Mouse (Mus musculus): Measurements from ENCODE around the gene B4galnt2.
A peak's percentile ranks its signal among the peaks of the same experiment; 100 is the strongest.

B4galnt2 gene

DNA sequence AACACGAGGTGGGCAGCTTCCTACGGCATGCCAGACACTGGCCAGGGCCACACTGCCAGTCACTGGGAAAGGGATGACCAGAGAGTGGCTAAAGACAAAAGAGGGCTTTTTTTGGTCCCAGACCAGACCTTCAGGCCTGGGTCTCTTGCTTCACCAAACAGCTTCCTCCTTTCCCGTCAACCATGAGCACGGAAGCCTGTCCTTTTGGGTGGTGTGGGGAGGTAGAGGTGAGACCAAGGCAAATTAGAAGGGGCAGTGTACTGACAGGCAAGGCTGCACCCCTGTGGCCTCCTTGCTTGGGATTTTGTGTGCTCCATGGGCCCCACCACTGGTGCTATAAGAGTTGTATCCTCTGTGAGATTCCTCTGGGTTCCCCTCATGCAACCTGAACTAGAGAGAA lies 76.1 kb downstream of the B4galnt2 start:
- DNase-seq, result no peak

DNA sequence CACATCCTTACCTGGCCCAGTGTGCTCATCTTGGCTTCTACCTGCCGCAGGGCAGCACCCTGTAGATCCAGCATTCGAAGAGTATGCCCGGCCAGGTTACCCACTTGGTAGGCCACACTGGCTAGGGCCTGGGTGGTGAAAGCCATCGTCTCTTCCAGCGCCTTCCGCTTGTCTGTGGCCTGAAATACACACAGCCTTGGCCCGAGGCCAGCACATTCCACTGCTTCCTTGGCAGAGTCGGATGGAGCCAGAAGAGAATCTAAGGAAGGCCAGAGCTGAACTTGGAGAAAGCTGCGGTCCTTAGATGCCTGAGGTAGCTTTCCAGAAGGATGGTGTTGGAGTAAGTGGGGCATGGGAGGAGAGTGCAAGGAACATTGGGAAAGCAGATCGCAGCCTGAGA lies 77.6 kb downstream of the B4galnt2 start, which contains the start of gene Gngt2:
Gene Gngt2, plus strand, starts transcription at position 158 of the 400 bp plus-strand sequence.
- peak; percentile 94 for DNase-seq

DNA sequence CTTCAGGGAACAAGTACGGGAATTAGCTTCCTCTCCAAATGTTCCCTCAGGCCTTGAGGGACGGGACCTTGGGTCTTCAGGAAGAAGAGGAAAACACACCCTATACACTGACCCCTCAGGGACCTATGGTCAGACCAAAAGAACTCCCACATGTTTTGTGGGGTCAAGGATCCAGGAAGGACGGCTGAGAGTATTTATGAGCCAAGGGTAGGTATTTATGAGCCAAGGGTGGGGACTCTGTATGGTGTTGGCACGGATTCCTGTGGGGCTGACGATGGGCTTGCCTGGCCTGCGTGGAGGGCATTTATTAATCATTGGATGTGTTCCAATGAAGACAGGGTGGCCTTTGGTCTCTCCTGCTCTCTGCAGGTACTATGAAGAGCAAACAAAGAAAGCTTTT lies 78.3 kb downstream of the B4galnt2 start:
- DNase-seq, result peak; percentile 31

DNA sequence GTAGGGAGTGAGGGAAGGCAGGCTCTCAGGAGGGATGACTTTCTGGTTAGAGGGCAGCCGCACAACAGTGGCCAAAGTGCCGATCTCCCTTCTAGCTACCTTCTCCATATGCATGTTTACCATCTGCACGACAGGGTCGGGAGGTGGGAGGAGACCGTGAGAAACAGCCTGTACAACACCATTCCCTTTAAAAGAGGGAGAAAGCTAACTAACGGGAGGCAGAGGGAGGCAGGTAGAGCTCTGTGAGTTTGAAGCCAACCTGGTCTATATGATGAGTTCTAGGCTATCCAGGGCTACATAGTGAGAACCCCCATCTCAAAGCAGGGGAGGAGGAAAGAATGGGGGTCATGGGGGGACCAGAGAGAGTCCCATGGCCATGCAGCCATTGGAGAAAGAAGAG lies 78.9 kb downstream of the B4galnt2 start:
- no peak for DNase-seq

DNA sequence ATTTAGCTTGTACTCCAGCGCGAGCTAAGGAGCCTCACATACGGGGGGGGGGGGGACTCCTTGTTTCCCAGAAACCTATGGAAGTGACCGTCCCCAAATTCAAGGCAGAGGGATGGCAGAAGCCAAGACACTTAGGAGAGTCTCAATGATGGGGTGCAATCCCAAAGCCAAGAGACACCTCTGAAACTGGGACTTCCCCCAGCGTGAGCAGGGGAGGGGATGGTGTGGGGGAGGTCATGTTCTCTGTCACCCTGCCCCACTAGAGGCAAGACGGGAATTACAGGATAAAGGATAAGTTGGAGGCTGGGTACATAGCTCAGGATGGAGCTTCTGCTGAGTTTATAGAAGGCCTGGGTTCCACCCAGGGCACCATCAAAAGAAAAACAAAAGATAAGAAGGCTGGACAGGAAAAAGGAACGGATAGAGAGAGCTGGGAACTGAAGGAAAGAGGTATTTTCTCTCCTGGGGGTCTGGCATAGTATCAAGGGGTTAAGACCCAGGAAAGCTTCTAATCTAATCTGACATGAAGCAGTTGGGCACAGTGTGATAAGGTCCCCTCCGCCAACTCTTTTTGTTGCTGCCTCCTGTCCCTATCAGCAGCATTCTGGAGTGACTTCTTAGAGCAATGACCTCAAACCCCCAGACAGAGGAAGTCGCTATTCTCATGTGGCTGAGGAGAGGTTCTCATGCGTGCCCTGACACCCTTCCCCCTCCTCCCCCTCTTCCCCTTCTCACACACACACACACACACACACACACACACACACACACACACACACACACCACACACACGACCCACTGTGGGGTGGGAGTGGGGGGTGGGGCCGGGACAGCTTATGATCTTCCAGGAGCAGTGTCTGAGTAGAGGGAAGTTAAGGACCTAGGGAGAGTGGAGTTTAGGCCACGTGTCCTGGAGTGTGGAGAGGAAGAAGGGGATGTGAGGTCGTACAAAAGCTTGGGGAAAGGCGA lies 79.7 kb downstream of the B4galnt2 start:
- DNase-seq, result peak; percentile 50

DNA sequence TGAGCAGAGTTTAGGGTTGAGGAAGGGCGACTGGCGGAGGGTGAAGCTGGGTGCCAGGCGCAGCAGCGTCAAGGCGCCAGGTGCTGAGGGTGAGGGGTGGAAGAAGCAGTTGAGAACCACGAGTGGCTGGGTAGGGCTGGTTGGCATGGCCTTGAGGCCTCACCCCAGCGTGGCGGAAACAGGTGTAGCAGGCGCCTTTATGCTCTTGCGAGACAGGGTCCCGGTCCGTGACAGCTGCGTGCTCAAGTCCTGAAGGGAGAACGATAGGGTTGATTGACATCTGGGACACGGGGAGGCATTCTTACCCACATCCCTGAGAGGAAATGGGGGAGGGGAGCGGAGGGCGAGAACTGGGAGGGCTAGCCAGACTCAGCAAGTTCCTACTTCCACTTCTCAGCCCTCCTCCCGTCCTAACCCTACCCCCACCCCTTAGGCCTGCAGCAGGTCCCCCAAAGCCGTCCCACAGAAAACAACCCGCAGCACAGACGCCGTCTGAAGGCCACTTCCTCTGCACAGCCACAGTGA lies 80.5 kb downstream of the B4galnt2 start:
- peak; percentile 79 for DNase-seq

DNA sequence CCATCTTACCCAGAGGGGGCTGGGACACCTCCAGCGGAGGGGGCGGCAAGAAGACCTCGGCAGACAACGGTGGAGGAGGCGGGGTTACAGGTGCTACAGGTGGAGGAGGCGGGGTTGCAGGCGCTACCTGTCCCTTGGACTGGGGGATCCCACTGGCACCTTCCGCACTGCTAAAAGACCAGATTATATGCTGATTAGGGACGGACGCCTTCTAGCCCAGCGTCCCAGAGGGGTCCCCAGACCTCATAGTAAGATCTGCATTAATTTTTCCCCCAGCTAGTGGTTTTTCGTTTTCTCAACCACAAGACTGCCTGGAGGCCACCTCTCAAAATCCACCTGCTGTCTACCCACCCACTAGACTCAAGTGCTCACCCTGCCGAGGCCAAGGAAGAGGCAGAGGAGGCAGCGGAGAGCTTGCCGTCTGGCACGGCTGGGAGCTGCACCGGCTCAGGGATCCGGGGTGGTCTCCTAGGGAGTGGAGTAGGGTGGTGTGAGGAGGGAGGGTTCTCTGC lies 81.0 kb downstream of the B4galnt2 start:
- no peak for DNase-seq

DNA sequence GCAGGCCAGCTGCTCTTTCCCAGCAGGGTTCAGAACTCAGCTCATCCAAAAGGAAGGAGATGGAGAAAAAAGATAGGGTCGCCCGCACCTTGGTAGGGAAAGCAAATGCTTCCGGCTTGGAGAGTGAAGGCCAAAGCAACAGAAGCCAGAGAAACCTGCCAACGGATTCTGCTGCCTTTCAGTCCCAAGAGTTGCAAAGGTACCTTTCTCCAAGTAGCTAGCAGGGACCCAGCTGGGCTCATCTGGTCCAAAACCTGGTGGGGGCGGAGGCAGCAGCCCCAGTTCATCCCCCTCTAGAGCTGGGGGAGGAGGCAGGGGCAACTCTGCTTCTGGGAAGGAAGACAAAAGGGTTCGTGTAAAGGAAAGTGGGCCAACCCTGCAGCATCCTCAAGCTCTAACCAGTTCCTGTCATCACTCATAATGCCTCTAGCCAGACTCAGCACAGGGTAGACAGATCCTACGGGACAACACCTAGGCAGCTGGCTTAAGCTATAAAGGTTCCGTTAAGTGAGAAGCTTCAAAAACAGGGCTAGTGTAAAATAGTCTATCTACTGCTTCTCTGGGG lies 81.6 kb downstream of the B4galnt2 start:
- DNase-seq, result no peak

DNA sequence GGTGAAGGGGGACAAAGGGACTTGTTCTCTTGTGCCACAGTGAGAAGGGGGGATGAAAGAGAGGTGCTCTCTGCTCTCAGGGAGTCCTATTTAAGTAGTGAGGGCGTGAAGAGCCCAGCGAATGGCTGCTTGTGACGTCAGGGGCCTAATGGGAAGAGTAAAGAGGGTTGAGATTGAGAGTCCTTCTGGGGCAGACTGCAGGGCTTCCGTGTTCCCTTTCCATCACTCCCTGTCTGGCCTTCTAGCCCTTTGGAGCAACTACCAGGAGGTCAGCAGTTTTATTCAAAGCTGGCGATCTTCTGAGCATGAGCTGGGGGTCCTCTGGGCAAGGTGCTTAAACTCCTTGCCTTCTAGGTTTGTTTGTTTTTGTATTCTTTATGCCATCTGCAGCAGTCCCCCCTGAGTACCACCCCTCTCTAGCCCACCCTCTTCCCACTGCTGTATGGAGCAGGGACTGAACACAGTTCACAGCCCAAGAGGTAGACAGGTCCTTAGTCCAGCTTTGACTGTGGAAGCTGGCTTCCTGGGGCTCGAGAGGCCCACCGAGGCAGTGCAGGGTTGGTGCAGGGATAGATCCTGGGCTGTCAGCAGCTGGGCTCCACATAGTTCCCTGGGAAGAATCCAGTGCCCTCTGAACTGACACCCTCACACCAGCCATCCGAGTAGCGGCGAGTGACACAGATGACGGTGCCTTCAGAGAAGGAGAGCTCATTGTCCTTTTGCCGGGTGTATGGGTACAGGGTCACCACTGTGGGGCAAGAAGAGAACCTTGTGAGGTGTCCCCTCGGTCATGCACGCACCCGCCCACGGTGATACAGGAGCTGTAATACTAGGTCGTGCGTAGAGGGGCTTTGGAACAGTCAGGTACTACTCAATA lies 82.3 kb downstream of the B4galnt2 start:
- DNase-seq, result no peak

DNA sequence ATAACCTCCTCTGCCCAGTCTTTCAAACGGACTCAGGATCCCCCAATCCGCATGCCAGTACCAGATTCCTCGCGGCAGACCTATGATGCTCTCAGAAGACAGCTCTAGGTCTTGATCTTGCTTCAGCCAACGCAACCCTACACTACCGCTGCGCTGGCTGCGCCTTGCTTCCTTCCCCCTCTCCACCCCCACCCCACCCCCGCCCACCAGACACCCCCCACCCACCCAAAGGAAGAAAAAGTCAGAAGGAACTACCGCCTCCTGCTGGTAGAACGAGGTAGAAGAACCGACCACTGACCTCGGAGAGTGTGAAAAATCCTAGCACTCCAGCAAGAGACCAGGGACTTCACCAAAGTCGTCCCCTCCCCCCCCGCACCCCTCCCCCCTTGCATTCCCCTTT lies 83.0 kb downstream of the B4galnt2 start:
- no peak for DNase-seq

DNA sequence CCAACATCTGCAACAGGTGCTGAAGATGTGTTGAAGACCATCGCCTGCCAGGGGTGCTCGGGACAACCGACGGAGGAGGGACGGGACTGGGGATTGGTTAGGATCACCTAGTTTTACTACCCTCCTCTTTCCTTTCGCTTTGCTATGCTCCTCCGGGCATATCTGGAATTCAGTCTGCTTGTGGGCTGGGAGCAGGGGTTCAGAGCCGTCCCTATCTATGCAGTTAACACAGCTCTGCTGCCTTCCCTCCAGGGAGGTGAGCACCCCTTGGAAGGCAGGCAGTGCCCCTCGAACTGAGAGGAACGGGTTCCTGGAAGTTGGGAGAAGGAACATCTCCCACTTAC lies 83.4 kb downstream of the B4galnt2 start:
- DNase-seq, result no peak

DNA sequence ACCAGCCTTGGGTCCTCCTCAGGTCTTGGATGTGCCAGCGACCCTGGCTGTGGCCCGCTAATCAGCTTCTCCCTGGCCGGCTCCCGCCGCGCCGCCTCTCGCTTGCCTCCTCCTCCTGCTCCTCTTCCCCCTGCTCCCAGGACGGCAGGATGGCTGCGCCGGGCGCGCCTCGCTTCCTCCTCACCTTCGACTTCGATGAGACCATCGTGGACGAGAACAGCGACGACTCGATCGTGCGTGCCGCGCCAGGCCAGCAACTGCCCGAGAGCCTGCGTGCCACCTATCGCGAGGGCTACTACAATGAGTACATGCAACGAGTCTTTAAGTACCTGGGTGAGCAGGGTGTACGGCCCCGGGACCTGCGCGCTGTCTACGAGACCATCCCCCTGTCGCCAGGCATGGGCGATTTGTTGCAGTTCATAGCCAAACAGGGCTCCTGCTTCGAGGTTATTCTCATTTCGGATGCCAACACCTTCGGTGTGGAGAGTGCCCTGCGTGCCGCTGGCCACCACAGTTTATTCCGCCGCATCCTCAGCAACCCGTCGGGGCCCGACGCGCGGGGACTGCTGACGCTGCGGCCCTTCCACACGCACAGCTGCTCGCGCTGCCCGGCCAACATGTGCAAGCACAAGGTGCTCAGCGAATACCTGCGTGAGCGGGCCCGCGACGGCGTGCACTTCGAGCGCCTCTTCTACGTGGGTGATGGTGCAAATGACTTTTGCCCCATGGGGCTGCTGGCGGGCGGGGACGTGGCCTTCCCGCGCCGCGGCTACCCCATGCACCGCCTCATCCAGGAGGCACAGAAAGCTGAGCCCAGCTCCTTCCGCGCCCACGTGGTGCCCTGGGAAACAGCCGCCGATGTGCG lies 84.0 kb downstream of the B4galnt2 start:
- DNase-seq, result no peak

DNA sequence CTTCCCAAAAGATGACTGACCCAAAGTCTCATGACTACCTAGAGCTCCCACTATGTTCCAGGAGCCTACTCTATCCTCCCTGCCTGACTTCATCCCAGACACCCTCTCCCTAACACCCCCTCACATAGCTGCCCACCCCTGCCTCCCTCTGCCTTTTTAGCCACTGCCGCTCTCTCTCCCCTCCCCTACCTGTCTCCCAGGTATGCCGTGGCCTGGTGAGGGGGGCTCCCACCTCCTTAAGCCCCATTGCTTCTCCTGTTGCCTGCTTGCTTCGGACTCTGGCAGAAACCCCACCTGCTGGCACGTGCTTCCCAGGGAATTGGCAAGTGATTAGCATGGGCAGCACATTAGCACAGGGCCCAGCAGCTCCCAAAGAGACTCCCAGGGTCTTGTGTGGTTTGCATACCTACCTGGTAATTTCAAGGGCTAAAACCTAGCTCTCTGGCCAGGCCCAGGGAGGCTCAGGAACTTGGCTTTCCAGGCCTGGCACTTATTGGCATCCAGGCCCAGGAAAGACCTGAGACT lies 85.1 kb downstream of the B4galnt2 start:
- no peak for DNase-seq

DNA sequence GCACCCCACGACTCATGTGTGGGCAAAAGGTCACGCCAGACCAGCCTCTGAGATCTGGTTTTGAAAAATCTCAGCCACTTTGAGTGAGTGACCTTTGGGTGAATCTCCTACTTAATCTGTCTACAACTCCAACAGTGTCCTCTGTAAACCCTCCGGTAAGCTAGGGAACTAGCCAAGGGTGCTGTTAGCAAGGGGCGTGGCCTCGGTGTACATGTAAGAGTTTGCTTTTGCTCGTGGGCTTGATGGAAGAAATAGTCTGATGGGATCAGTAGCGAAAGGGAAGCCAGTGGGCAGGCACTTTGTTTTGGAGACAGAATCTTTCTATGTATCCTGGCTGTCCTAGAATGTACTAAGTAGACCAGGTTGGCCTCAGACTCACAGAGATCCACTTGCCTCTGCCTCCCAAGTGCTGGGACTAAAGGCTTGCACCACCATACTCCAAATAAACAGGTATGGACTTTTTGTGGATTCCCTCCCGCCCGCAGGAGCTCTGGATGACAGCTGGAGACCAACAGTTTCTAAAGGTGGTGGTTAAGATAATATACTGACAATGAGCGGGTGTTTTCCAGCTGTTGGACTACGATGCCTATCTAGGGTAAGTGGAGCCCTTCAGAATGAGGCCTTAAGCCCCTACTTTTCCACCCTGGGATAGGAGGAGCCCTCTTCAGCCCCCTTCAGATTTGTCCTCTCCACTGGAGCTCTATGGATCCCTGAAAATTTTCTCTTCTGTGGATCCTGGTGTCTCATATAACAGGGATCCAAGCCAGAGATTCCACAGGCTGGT lies 86.3 kb downstream of the B4galnt2 start:
- DNase-seq, result no peak

DNA sequence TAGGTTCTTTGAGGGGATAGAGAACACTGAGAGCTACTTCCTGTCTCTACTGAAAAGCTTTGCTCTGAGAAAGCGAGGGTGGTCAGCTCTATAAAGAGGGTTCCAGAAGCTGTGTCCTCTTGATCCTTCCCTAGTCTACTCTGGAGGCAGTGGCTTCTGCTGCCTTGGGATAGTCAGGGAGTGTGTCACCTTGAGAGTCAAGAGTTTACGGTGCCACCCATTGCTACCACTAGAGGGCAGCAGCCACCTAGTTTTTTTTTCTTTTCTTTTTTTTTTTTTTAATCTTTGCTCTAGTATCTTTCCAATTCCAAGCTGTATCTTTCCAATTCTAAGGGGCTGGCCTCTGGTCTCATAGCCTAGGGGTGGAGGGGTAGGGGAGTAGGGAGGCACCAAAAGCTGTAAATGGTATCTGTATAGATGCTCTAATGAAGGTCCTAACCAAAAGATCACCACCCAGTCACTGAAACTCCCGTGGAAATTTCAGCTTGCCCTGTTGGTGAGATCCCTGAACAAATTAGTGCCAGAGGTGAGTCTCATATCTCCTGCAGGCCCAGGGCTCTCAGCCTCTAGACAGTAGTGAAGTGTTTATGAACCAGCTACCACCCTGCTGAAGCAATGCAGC lies 87.1 kb downstream of the B4galnt2 start:
- peak; percentile 87 for DNase-seq

DNA sequence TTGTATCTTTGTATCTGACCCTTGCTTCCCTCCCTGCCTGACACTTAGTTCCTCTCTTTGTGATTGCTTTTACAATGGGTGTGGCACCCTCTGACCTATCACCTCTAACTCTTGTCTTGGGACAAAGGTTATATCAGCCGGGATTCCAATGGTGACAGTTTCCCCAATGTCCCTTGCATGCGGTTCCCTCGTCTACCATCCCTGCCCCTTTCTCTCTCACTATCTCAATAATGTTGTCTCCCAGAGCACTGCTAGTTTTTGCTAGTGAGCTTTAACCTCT lies 87.6 kb downstream of the B4galnt2 start:
- DNase-seq, result no peak

DNA sequence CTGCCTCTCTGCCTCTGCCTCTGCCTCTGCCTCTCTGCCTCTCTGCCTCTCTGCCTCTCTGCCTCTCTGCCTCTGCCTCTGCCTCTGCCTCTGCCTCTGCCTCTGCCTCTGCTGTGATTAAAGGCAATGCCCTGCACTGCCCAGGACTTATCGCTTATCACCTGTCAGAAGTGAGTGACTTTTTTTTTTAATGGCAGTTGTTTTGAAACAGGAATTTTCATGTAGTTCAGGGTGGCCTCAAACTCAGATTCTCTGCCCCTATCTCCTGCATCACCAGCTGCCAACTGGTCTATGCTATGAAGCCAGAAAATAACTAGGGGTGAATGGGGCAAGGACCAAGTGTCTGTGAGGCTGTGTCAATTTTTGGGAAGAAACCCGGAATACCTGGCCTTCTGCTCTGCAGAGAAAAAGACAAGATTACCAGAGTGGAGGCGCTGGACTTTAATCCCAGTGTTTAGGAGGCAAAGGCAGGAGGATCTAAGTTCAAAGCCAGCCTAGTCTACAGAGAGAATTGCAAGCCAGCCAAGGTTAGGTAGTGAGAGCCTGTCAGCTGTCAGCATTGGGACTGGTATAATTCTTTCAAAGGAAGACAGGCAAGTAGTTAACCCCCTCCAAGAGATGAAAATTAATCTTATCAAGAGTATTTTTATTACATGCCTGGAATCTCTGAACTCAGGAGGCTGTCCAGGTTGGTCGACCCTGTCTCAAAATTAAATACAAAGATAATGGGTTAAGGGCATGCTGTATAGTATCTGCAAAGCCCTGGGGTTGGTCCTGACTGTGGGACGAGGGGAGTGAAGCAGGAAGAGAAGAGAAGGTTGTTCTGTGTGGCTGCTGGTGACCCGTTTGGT lies 88.1 kb downstream of the B4galnt2 start:
- DNase-seq, result no peak

DNA sequence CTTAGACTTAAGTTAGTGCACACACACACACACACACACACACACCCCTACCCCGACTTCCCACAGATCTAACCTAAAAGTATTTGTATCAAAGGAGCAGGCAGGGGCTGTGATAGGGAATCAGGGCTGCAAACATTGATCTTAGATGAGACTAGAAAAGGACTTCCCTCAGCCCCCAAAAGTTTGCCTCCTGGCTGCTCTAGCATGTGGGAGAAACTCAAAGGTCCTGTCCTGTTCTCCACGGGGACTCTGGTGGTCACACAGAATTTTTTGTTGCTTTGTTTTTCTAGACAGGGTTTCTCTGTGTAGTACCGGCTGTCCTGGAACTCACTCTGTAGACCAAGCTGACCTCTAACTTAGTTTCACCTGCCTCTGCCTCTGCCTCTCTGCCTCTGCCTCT lies 89.1 kb downstream of the B4galnt2 start:
- no peak for DNase-seq

DNA sequence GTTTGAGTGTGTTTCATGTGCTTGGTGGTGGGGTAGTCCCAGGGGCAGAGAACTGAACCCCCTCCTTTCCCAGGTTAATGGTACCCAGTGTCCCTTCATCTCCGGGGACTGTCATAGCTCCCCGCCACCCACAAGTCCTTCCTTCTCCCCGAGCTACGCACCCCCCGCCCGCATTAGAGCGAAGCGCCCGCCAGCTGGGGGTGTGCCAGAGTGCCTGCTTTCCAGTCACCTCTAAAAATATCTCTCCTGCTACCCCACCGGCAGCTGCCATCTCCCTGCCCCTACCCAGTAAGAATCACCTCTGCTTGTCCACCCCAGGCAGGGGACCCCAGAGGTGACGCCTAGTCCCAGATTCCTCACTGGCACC lies 89.8 kb downstream of the B4galnt2 start:
- DNase-seq, result peak; percentile 78
